Mouse (Mus musculus): ENCODE measurements around the gene Olfr341. TPM values are rescaled to one million over a fixed set of nuclear protein-coding genes. Genes with fewer than 3 reads are reported as not detected.

Olfr341 gene
- not detected in 2 replicates for polyA plus RNA-seq (2016; fragmentation: Nextera tagmentation; extraction: Ambion mirVana)

DNA sequence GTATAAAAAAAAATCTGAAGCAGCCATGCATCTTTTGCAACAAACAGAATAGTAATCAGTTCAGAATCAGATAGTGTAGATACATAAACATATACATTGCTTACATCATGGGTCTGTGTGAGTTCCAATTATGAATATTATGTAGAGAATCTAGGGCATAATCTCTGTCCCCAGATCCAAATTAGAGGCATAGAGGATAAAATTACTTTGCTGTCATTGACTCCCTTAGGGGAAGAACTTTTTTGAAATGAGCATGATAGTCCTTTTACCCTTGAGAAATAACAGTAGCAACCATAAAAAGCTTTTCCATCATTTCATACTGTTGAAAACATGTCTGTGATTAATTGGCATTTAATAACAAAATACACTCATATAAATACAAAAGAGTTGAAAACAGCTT, at the start of gene Olfr341:
TSS of gene Olfr341 (minus strand) at position 101 of the 400 bp plus-strand sequence.
- H3K9me3 ChIP-seq (replicated peaks), result peaks cover 35% of the 10 kb centered on the region
- H3K4me1 ChIP-seq, result no peaks in the 10 kb centered on the region
- H3K27me3 ChIP-seq (ENCODE audit: low read depth, poor library complexity, severe bottlenecking), result no peaks in the 10 kb centered on the region
- H3K27ac ChIP-seq (replicated peaks), result no peak within 1 kb of the TSS
- no peak within 1 kb of the TSS for H3K4me3 ChIP-seq
- no peaks in the 10 kb centered on the region for H3K36me3 ChIP-seq
- DNase-seq (ENCODE audit: low spot score), result no peak

DNA sequence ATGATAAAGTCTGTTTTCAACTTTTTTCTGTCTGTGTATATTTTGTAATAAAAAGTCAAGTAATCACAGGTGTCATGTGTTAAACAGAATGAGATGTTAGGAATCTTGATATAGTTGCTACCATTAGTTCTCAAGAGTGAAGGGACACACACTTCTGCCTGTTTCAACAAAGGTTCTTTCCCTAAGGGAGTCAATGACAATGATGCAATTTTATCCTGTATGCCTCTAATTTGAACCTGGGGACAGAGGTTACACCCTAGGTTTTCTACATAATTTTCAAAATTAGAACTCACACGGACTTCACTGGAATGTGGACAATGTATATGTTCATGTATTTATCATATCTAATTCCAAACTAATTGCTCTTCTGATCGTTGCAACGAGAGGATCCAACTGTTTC, 42.4 kb upstream of the Olfr341 start, which contains the start of gene Olfr342:
TSS of gene Olfr342 (plus strand) at position 301 of the 400 bp plus-strand sequence.
- no peaks in the 10 kb centered on the region for H3K4me1 ChIP-seq
- WGBS, result 78% methylated on average over 3 of the region's 3 CpGs

DNA sequence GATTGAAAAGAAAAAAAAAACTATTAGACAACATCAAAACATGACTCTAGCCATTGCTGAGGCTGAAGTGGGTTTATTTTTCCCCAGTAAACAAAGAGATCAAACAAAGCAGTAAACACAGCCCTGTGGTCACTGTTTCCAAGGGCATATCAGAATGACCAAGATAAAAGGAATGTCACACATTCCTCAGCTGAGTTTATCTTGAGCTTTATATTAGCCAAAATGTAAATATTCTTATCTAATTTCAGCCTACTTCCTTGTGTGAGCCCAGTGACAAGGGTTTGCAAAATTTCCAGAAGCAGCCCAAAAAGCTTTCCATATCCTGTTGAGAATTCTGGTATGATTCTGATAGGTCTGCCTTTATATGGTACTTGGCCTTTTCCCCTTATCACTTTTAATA, 8.6 kb downstream of the Olfr341 start:
- no peak for DNase-seq (ENCODE audit: low spot score)
- H3K4me1 ChIP-seq, result no peaks in the 10 kb centered on the region
- no peak overlapping the region for H3K27ac ChIP-seq (replicated peaks)
- no peak overlapping the region for H3K4me3 ChIP-seq
- no peaks in the 10 kb centered on the region for H3K36me3 ChIP-seq
- H3K27me3 ChIP-seq (ENCODE audit: low read depth, poor library complexity, severe bottlenecking), result no peaks in the 10 kb centered on the region
- H3K9me3 ChIP-seq (replicated peaks), result peaks cover 40% of the 10 kb centered on the region

More for the DNA sequence above, 42.4 kb upstream of the Olfr341 start, which contains the start of gene Olfr342:
- Histone ChIP-seq H3K4me3 (no peak within 1 kb of the TSS), H3K27me3 (ENCODE audit: low read depth, poor library complexity, severe bottlenecking) (no peaks in the 10 kb centered on the region), H3K9me3 (replicated peaks) (peaks cover 23% of the 10 kb centered on the region), H3K36me3 (no peaks in the 10 kb centered on the region), H3K27ac (replicated peaks) (no peak within 1 kb of the TSS)
- no peak for DNase-seq (ENCODE audit: low spot score)

DNA sequence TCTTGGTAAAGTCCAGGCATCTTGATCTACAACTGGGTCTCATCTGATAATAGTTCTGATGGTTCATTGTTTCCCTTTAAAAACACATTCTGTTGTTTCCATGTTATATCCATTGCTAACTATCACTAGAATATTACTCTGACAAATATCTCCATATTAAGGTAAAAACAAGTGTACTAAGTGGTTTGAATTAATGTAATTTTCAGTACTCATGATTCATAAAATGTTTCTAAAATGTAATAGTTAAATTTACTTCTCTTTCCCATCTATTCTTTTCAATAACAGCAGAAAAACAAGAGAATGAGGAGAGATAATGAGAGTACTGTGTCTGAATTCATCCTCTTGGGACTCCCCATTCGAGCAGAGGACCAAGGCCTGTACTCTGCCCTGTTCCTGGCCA, 30.0 kb downstream of the Olfr341 start, which contains the start of gene Olfr340:
TSS of gene Olfr340 (plus strand) at position 301 of the 400 bp plus-strand sequence.
- H3K27ac ChIP-seq (replicated peaks), result no peak within 1 kb of the TSS
- no peaks in the 10 kb centered on the region for H3K4me1 ChIP-seq
- H3K9me3 ChIP-seq (replicated peaks), result peaks cover 24% of the 10 kb centered on the region; the same call in 1 of the 2 replicates
- no peaks in the 10 kb centered on the region for H3K36me3 ChIP-seq
- no peak within 1 kb of the TSS for H3K4me3 ChIP-seq
- 70% methylated on average over 1 of the region's 1 CpGs for WGBS
- no peak for DNase-seq (ENCODE audit: low spot score)
- no peaks in the 10 kb centered on the region for H3K27me3 ChIP-seq (ENCODE audit: low read depth, poor library complexity, severe bottlenecking)

Other genes with a start within 250 kb of the Olfr341 start
- not detected in 2 replicates for gene Olfr338, start 108.9 kb downstream of the Olfr341 start, polyA plus RNA-seq (2016; fragmentation: Nextera tagmentation; extraction: Ambion mirVana)
- not detected in 2 replicates for gene Olfr339, start 63.5 kb downstream of the Olfr341 start, polyA plus RNA-seq (2016; fragmentation: Nextera tagmentation; extraction: Ambion mirVana)
- not detected in 2 replicates for gene Olfr340, start 29.9 kb downstream of the Olfr341 start, polyA plus RNA-seq (2016; fragmentation: Nextera tagmentation; extraction: Ambion mirVana)
- gene Olfr342, start 42.5 kb upstream of the Olfr341 start, polyA plus RNA-seq (2016; fragmentation: Nextera tagmentation; extraction: Ambion mirVana), result not detected in 2 replicates
- gene Olfr344, start 84.2 kb upstream of the Olfr341 start, polyA plus RNA-seq (2016; fragmentation: Nextera tagmentation; extraction: Ambion mirVana), result not detected in 2 replicates
- gene Olfr345, start 157.6 kb upstream of the Olfr341 start, polyA plus RNA-seq (2016; fragmentation: Nextera tagmentation; extraction: Ambion mirVana), result not detected in 2 replicates
- not detected in 2 replicates for gene Olfr346, start 203.3 kb upstream of the Olfr341 start, polyA plus RNA-seq (2016; fragmentation: Nextera tagmentation; extraction: Ambion mirVana)
- gene Olfr347, start 249.4 kb upstream of the Olfr341 start, polyA plus RNA-seq (2016; fragmentation: Nextera tagmentation; extraction: Ambion mirVana), result not detected in 2 replicates